Mouse (Mus musculus): ENCODE data around the gene Tymp. TPM values are rescaled to one million over a fixed set of nuclear protein-coding genes. Genes with fewer than 3 reads are reported as not detected.

Tymp gene
- total RNA-seq, 2 experiments from 2014 or later, result 1.1 to 1.4 TPM

GRCm38 (mm10) chr15:89374340-89374739 is 2.5 kb downstream of the Tymp start:
- no peak for DNase-seq (ENCODE audit: low spot score in 2 of 2)

GRCm38 (mm10) chr15:89373762-89374248 is 3.0 kb downstream of the Tymp start, which contains the start of gene Sco2:
Sco2 (minus strand) TSS chr15:89373846.
- DNase-seq (ENCODE audit: low spot score in 2 of 2), result peak; percentile 97 to 98

- DNase-seq (ENCODE audit: low spot score in 2 of 2), result peak; percentile 88 to 89
These were observed 3.6 kb downstream of the Tymp start for GRCm38 (mm10) chr15:89373027-89373761.

DNA sequence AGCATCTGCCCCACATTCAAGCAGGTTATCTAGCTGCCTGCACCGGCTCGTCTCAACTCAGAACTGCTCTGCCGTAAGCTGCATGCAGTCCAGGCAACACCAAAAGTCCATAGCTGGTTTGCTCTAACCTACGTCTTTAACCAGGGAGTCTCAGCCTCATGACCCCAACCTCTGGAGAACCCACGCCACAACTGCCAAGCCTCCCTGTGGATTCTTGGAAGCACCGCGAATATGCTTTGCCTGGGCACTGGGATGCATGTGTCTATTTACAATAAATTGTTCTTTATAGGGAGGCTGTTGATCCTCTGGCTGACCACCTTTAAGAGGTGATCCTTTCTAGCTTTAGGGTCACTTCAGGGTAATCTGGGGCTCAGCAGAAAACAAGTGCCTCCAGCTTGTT is 4.3 kb downstream of the Tymp start:
- DNase-seq (ENCODE audit: low spot score in 2 of 2), result peak in 1 of 2 experiments; percentile 17

GRCm38 (mm10) chr15:89372068-89372467 is 4.8 kb downstream of the Tymp start:
- peak in 1 of 2 experiments; percentile 14 for DNase-seq (ENCODE audit: low spot score in 2 of 2)

- no peak for DNase-seq (ENCODE audit: low spot score in 2 of 2)
These were observed 11.7 kb downstream of the Tymp start for GRCm38 (mm10) chr15:89365141-89365551.

DNA sequence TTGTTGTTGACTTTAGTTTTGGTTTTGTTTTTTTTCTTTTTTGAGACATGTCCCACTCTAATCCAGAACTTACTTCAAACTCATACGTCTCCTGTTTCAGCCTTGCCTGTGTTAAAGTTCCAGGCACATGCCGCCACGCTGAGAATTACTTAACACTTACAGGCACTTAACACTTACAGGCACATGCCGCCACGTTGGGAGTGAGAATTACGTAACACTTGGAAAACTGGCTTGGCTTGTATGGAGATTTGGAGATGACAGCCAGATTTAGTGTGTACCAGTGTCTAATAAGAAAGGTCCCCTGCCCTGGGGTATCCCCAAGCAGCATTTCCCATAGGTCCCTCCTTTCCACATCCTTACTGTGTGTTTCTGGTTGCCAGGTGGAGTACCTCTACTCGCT is 13.8 kb downstream of the Tymp start:
- no peak for DNase-seq (ENCODE audit: low spot score in 2 of 2)

DNA sequence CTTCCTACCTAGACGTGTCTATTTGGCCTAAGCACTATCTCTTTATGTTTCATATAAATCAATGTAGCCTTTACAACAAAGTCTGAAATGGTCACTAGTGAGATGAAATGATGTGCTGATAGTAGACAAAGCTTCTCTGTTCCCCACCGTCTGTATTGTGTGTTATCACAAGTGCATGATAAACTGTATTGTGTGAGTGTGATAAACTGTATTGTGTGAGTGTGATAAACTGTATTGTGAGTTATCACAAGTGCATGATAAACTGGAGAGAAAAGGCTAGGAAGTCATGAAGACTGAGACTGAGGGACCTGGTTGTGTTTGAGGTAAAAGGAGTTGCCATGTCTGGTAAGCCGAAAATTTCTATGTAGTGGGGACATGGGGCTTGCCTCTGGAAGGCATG is 18.1 kb downstream of the Tymp start:
- no peak for DNase-seq (ENCODE audit: low spot score in 2 of 2)

GRCm38 (mm10) chr15:89356372-89356771 is 20.5 kb downstream of the Tymp start:
- peak; percentile 74 to 79 for DNase-seq (ENCODE audit: low spot score in 2 of 2)

GRCm38 (mm10) chr15:89355241-89356187 is 21.3 kb downstream of the Tymp start, which contains the start of the genes Lmf2 and Ncaph2:
Lmf2 (minus strand) TSS chr15:89355659.
Ncaph2 (plus strand) TSS chr15:89355719.
- peak; percentile 94 to 95 for DNase-seq (ENCODE audit: low spot score in 2 of 2)

GRCm38 (mm10) chr15:89354455-89354854 is 22.4 kb downstream of the Tymp start:
- no peak for DNase-seq (ENCODE audit: low spot score in 2 of 2)

DNA sequence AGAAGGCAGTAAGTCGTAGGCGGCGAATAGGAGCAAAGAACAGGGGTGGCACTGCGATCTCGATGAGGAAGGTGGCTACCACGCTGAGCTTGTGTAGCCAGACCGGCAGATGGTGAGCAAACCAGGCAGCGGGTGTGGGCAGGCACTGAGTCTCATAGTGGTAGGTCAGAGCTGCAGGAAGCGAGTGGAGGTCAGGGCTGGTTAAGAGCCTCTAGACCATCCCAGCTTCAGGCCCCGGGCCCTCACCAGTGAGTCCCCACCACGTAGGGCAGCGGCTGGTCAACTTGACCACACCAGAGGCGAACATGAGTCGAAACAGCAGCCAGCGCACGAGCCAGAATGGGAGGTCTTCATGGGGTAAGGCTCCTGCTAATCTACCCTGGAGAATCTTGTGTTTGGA is 23.0 kb downstream of the Tymp start:
- no peak for DNase-seq (ENCODE audit: low spot score in 2 of 2)

DNA sequence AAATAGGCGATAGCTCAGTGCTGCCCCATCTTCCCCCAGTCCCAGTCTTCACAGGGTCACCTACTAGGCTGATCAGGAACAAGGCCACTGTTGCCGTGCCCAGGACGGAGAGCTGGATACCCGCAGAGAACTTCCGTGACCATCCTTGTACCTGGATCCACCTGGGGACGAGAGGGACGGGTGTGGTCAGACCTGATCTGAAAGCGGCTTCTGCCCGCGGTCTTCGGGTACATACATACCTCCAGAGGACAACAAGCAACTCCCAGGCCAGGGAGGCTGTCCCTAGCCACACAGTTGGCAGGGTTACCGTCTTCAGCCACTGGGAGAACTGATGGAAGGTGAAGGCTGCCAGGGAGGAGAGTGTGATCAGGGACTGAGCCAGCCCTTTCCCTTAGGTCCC is 24.0 kb downstream of the Tymp start:
- no peak for DNase-seq (ENCODE audit: low spot score in 2 of 2)

DNA sequence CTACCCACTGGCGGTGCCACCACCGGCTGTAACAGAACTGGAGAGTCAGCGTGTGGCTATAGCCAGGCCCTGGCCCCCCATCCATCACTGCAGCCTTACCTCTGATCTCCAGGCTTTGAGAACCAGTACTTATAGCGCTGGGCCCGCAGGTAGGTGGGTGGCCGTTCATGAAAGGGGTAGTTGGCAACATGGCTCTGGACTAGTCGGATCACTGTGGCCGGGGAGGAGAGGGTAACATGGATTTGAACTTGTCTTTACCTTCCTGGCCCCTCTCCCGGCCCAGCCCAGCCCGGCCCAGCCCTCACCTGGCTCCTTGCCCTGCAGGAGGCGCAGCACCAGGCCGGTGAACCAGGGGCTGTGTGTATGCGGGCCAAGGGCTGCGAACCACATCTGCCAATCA is 24.8 kb downstream of the Tymp start:
- no peak for DNase-seq (ENCODE audit: low spot score in 2 of 2)

GRCm38 (mm10) chr15:89351302-89351701 is 25.5 kb downstream of the Tymp start:
- DNase-seq (ENCODE audit: low spot score in 2 of 2), result no peak

- no peak for DNase-seq (ENCODE audit: low spot score in 2 of 2)
These were observed 26.4 kb downstream of the Tymp start for GRCm38 (mm10) chr15:89350447-89350846.

- DNase-seq (ENCODE audit: low spot score in 2 of 2), result no peak
These were observed 33.5 kb downstream of the Tymp start for GRCm38 (mm10) chr15:89343325-89343724.

- no peak for DNase-seq (ENCODE audit: low spot score in 2 of 2)
These were observed 35.2 kb downstream of the Tymp start for GRCm38 (mm10) chr15:89341678-89342077.

GRCm38 (mm10) chr15:89340136-89340535 is 36.7 kb downstream of the Tymp start:
- DNase-seq (ENCODE audit: low spot score in 2 of 2), result no peak

DNA sequence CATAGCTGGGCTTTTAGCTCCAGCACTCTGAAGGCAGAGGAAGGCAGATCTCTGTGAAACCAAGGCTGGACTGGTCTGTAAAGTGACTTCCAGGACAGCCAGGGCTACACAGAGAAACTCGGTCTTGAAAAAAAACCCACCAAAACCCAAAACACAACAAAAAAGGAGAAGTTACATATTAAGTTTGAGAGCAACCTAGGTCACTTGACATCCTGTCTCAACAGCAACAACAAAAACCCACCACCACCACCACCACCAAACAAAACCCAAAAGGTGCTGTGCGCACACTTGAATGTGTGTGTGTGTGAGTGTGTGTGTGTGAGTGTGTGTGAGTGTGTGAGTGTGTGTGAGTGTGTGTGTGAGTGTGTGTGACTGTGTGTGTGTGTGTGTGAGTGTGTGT is 37.1 kb downstream of the Tymp start:
- DNase-seq (ENCODE audit: low spot score in 2 of 2), result no peak

DNA sequence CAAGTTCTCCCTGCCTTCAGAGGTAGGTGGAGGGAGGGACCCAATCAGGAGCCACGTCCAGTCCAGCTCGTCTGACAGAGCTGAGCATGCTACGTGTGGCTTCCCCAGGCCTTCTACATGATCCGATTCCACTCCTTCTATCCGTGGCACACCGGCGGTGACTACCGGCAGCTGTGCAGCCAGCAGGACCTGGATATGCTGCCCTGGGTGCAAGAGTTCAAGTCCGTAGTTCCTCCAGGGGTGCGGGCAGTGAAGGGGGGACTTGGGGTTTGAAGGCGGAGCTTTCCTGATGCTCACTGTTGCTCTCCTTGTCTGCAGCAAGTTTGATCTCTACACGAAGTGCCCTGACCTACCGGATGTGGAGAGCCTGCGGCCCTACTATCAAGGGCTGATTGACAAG is 40.4 kb downstream of the Tymp start:
- DNase-seq (ENCODE audit: low spot score in 2 of 2), result no peak
